Mouse (Mus musculus): ENCODE measurements around the gene Gm20662.
A peak's percentile ranks its signal among the peaks of the same experiment; 100 is the strongest.

DNA sequence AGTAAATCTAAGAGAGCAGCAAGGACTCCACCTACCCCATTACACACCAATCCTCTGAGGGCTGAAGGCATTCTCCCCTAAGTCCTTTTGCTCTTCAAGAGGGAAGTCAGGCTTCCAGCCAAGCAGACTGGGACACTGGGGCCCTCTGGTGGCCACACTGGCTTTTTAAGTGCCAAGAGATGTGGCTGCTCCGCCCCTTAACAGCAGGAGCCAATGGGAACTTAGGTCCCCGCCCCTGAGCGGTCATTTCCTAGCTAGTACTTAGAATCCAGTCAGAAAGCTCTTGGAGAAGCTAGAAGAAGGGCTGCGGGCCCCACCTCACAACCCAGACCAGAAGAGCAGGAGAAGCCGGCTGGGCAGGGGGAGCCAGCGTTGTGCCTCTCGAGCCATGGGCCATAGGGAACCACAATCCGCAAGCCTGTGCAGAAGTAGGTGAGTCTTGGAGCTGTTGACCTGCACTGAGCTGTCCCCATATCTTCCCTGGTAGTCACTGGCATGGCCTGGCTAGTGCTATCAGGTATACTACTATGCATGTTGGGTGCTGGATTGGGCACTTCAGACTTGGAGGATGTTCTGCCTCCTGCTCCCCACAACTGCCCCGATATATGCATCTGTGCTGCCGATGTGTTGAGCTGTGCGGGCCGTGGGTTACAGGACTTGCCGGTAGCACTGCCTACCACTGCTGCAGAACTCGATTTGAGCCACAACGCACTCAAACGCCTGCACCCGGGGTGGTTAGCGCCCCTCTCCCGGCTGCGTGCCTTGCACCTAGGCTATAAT lies 56.9 kb downstream of the Gm20662 start, which contains the start of gene Amigo3:
- TF ChIP-seq CTCF (IDR thresholded peaks at IDR 0.05; ENCODE audit: low read depth, low read length) (peak; percentile 61; the same call in 1 of the 2 replicates), TAL1 (conservative IDR thresholded peaks at IDR 0.05; ENCODE audit: low read depth, low read length) (no peak), GATA2 (IDR thresholded peaks at IDR 0.05; ENCODE audit: borderline replicate concordance, low read depth, low read length) (no peak), GATA1 (IDR thresholded peaks at IDR 0.05; ENCODE audit: borderline replicate concordance, low read length) (no peak), POLR2AphosphoS5 (IDR thresholded peaks at IDR 0.05; ENCODE audit: insufficient replicate concordance, low read depth, low read length) (0 out of 2 replicates have a peak, but pooled peaks have one; percentile 69)

Measured in G1E (cell line).